Mouse (Mus musculus) testis, postnatal 14 days (tissue): ENCODE data around the gene Slc2a13.

Experiments
- DNase-seq: peaks from one replicate; pipeline ENCODE4 v3.0.0; 2021; ENCODE audit warnings: low spot score

Slc2a13 gene

GRCm38 (mm10) chr15:91373203-91373584 lies 199.9 kb downstream of the Slc2a13 start:
- DNase-seq: peak; percentile 7

DNA sequence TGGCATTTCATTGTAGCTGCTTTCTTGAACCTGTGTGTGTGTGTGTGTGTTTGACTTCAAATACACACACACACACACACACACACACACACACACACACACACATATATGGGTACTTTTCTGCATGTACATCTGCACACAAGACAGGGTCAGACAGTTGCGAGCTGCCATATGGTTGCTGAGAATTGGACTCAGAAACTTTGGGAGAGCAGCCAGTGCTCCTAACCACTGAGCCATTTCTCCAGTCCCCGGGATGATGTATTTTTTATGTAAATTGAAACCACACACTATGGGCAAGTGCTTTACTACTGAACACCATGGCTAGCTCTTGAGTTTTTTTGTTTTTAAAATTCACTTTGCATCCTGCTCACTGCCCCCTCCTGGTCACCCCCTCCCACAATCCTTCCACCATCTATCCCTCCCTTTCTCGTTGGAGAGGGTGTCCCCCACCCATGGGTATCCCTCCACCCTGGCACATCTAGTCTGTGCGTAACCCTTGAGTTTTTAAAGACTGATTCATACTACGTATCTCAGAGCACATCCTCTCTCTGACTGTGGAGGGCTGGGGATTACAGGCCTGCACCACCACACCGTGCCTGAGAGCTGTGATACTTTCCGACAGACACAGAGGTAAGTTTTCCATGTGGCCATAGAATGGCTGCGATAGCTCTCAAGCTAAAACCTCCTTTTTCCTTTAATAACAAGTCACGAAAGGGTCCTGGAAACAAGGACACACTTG lies 200.4 kb downstream of the Slc2a13 start:
- DNase-seq: no peak

- no peak for DNase-seq
Observed at GRCm38 (mm10) chr15:91371859-91372394, 201.1 kb downstream of the Slc2a13 start.

DNA sequence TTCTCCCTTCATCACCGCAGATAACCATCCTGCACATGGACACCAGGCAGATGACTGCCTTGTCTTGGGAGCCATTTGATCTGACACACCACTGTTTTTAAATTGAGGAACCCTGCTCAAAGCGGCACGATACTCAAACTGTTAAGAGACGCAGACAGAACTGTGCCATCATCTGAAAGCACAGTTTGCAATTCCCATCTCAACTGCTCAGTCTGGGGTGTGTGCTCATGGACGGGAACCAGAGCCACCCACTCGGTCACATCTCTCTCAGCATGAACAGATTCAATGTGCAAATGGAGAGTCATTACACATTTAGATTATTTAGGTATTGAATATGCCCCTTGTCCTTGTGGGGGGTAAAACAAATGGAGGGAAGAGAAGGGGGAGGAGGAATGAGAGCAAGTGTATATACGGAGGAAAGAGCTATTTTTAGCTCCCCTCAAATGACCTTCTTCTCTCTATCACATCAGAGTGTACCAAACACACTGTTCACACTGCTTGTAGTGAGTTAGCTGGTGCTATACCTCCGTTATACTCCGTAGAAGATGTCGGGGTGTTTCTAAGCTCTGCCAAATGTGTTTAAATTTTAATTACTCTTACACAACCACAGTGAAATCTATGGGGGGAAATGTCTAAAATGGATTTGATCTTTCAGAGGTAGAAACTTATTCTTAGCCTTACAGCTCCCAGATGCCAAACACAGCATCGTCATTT lies 203.2 kb downstream of the Slc2a13 start:
- no peak for DNase-seq

- DNase-seq: no peak
Observed at GRCm38 (mm10) chr15:91360495-91360894, 212.6 kb downstream of the Slc2a13 start.

GRCm38 (mm10) chr15:91351006-91351405 lies 222.1 kb downstream of the Slc2a13 start:
- no peak for DNase-seq

GRCm38 (mm10) chr15:91338350-91338749 lies 234.7 kb downstream of the Slc2a13 start:
- DNase-seq: no peak

DNA sequence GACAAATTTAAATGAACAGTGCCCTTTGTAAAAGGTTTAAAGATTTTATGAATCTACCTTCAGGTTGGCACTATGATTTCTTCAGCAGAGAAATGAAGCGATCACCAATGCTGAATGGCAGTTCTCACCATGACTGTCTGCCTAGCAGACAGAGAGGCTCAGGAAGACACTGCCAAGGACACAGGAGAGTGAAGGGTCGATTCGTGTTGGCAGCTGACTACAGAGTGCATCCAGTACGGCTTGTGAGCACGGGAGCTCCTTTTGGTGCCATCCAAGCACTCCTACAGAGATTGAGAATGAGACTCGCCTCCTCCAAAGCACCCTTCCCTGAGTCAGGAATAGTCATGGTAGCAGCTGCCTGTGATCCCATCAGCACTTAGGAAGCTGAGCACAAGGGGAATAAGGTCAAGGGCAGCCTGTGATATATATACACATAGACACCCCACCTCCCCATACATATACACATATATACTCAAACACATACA lies 238.6 kb downstream of the Slc2a13 start:
- no peak for DNase-seq

- DNase-seq: no peak
Observed at GRCm38 (mm10) chr15:91327748-91328147, 245.3 kb downstream of the Slc2a13 start.

GRCm38 (mm10) chr15:91327023-91327422 lies 246.0 kb downstream of the Slc2a13 start:
- no peak for DNase-seq

DNA sequence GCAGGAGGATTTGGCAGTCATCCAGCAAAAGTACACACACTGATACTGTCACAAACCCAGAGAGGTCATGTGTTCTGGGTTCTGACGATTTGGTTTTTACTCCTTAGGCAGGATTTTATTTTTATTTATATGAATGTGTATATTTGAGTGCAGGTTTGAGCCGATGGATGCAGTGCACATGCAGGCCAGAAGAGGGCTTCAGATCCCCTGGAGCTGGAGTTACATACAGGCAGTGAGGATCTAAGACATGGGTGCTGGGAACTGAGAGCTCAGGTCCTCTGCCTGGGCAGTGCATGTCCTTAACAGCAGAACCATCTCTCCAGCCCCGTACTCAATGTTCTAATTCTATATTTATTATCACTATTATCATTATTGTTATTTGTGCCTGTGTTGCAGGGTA lies 253.7 kb downstream of the Slc2a13 start:
- DNase-seq: no peak

DNA sequence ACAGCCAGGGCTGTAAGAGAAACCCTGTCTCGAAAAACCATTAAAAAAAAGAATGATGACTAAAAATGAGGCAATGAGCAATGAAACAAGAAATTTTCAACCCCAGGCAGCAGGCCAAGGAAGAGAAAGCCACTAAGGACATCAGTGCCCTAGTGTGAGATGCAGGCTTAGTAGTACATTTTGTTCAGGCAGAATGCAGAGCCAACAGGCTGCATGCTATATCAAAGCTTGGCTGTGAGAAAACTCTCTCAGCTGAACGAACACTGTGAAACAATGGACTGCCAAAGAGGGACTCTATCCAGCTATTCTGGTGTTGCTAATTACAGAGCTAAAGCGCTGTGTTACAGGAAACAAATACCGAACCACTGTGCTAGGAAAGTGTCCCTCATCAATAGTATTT lies 256.1 kb downstream of the Slc2a13 start:
- peak; percentile 55 for DNase-seq

DNA sequence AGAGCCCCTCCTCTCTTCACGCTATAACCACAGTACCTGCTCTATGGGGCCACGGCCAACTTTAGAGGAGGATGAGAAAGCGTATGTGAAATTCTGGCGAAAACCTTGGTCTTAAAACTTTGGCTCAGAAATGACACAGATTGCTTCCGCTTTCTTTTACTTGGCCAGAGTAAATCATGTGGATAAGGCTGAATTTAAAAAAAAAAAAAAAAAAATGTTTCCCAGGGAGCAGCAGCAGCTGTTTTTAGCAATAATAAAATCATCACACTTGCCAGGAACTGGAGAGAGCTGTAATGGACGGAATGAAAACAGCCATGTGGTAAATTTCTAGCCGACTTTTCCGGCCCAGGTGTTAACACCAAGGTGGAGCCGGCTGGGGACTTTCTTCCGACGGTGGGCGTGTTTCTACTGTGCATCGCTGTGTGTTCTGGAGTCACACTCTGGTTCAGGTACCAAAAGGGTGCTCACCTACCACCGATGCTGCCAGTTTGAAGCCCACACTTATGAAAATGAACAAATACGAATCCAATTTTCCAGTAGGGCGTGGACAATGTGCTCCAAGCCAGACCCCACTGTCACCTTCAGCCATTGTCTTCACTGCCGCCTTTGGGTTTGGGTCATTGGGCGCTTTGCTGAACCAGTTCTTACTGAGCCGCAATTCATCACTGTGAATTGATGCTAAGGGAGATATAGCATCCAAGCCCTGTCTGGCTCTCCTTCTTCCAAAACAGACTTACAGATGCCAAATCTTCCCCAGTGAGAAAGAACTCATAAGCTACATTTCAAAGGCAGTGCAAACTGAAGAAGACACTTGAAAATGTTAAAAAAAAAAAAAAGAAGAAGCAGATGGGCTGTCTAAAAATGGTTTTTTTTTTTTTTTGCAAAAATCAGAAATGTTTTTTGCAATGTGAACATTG lies 258.4 kb downstream of the Slc2a13 start:
- DNase-seq: no peak

DNA sequence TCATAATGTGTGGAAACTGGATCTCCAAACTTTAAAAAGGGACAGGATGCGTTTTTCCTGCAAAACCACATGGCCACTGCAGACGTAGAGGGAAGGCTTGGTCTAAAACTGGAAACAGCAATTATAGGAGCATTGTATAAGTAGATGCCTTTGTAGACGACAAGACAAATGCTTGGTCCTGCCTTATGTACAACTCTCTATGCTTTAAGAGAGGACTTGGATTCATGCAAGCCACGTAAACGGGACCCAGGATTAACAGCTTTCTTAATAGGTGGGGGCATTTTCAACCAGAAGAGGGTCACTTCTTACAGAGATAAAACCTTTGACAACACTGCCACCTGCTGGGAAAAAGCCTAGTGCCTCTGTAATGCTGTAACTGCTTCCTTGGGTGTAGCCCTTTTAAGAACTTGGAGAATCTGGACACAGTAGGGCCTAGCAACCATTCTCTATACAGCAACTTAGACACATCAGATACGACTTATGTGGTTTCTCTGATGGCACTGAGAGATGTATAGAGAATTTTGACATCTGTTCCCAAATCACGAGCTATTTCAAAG lies 268.7 kb downstream of the Slc2a13 start:
- no peak for DNase-seq

DNA sequence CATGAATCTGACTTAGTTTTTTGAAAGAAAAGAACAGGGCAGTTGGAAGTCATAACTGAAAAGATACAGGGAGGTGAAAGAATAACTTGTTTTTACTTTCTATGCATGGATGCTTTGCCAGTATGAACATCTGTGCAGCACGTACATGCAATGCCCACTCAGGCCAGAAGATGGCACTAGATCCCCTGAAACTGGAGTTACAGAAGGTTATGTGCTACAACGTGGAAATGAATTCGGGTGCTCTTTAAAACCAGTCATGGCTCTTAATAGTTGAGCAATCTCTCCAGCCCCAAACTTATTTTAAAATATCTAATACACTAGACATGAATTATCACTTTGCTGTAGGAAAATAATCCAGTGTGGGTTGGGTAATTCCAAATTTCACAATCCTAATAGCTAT lies 271.7 kb downstream of the Slc2a13 start:
- DNase-seq: peak; percentile 68

GRCm38 (mm10) chr15:91299319-91299835 lies 273.7 kb downstream of the Slc2a13 start:
- no peak for DNase-seq

- DNase-seq: no peak
Observed at GRCm38 (mm10) chr15:91283418-91283817, 289.6 kb downstream of the Slc2a13 start.

DNA sequence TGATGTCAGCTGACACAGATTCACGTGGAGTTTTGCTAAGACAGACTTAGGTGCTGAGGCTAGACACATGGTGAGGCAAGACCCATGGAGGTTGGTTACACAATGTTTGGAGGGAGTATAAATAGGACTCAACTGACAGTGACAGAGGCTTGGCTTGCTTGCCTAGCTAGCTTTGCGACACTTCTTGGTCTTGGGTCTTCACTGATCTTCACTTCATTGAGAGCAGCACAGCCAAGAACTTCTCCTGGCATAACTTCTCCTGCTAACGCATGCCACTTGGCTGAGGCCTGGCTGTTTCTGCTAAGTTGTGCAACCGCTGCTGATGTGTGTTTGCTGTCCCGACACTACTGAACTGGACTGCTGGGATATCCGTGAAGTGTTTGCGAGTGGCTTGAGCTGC lies 290.2 kb downstream of the Slc2a13 start:
- DNase-seq: no peak

GRCm38 (mm10) chr15:91281521-91281920 lies 291.5 kb downstream of the Slc2a13 start:
- DNase-seq: no peak

- no peak for DNase-seq
Observed at GRCm38 (mm10) chr15:91279571-91279970, 293.5 kb downstream of the Slc2a13 start.

- no peak for DNase-seq
Observed at GRCm38 (mm10) chr15:91275961-91276360, 297.1 kb downstream of the Slc2a13 start.

- no peak for DNase-seq
Observed at GRCm38 (mm10) chr15:91268532-91268931, 304.5 kb downstream of the Slc2a13 start.
